In genomic region chr11:70319614-70320013, GRCm38 (mm10) we compare ENCODE assay signal across 36 mouse cellular contexts. TPM values are rescaled to one million over a fixed set of nuclear protein-coding genes. Genes with fewer than 3 reads are reported as not detected.
"Had no signal": no experiment of that assay in that cellular context is flagged by ENCODE, and none has a peak within 500 bp of the region (broad histone marks: within the 10 kb centered on the region; RNA-seq: fewer than 3 reads in every experiment).

No protein-coding gene starts in this region.

- H3K4me3 ChIP-seq: gastrocnemius, adult 2 months; heart, adult 2 months; heart, embryonic 13.5 days; heart, embryonic 15.5 days; hindbrain, embryonic 13.5 days; hindbrain, embryonic 15.5 days; kidney, embryonic 15.5 days; limb, embryonic 13.5 days; limb, embryonic 15.5 days; liver, embryonic 12.5 days had no signal

- H3K27ac ChIP-seq: gastrocnemius, adult 2 months; heart, adult 2 months; heart, embryonic 13.5 days; heart, embryonic 15.5 days; hindbrain, embryonic 13.5 days; hindbrain, embryonic 15.5 days; hindbrain, postnatal 0 days; kidney, embryonic 15.5 days; kidney, postnatal 0 days; limb, embryonic 13.5 days; limb, embryonic 15.5 days; liver, embryonic 12.5 days had no signal

- H3K4me1 ChIP-seq: limb, embryonic 13.5 days; liver, embryonic 12.5 days had no signal

- H3K9me3 ChIP-seq: heart, embryonic 13.5 days; heart, embryonic 15.5 days; hindbrain, embryonic 13.5 days; hindbrain, embryonic 15.5 days; kidney, embryonic 15.5 days; limb, embryonic 13.5 days; limb, embryonic 15.5 days; liver, embryonic 12.5 days had no signal

- ATAC-seq: hindbrain, postnatal 0 days; intestine, embryonic 16.5 days; liver, embryonic 12.5 days had no signal

- DNase-seq: gastrocnemius, adult 2 months; gastrocnemius, postnatal 10 days; gastrocnemius, postnatal 25 days; heart, adult 2 months; heart, postnatal 14 days; heart, postnatal 36 days; kidney, adult 11 months; kidney, adult 2 months; kidney, adult 9 months; kidney, postnatal 14 days; kidney, postnatal 36 days; layer of hippocampus, adult 9-11 months; layer of hippocampus, postnatal 36 days had no signal

- H3K36me3 ChIP-seq: heart, embryonic 13.5 days; heart, embryonic 15.5 days; hindbrain, embryonic 13.5 days; hindbrain, embryonic 15.5 days; kidney, embryonic 15.5 days; limb, embryonic 13.5 days; limb, embryonic 15.5 days; liver, embryonic 12.5 days had no signal

- H3K9ac ChIP-seq: heart, embryonic 13.5 days; heart, embryonic 15.5 days; hindbrain, embryonic 13.5 days; hindbrain, embryonic 15.5 days; kidney, embryonic 15.5 days; limb, embryonic 13.5 days; limb, embryonic 15.5 days; liver, embryonic 12.5 days had no signal

- H3K4me2 ChIP-seq: heart, embryonic 11.5 days; heart, embryonic 13.5 days; heart, embryonic 15.5 days; hindbrain, embryonic 13.5 days; hindbrain, embryonic 15.5 days; kidney, embryonic 15.5 days; limb, embryonic 13.5 days; limb, embryonic 15.5 days; liver, embryonic 12.5 days had no signal

RNA-seq across cellular contexts. Expression of gene Alox12e, which starts 2.8 kb away (rescaled TPM):
- total RNA-seq: gastrocnemius, adult 2 months; gastrocnemius, postnatal 10 days; gastrocnemius, postnatal 25 days; granulocyte monocyte progenitor cell, adult 5-6 weeks; heart, postnatal 36 days; hematopoietic stem cell, adult 5-6 weeks; hindbrain, postnatal 0 days; layer of hippocampus, adult 18-20 months; layer of hippocampus, postnatal 14 days; layer of hippocampus, postnatal 36 days; liver, adult 2 months had no signal
- polyA plus RNA-seq: heart, embryonic 11.5 days; heart, embryonic 13.5 days; heart, postnatal 0 days; hindbrain, embryonic 11.5 days; hindbrain, embryonic 13.5 days; hindbrain, embryonic 15.5 days; intestine, embryonic 16.5 days; kidney, adult 2 months; kidney, embryonic 15.5 days; limb, embryonic 11.5 days; limb, embryonic 13.5 days; liver, adult 2 months had no signal

RNA-seq across cellular contexts. Expression of gene Alox15, which starts 32.2 kb away (rescaled TPM):
- total RNA-seq: hindbrain, postnatal 0 days; layer of hippocampus, postnatal 14 days; layer of hippocampus, postnatal 36 days; left cerebral cortex, adult 18-20 months; left cerebral cortex, postnatal 10 days; left cerebral cortex, postnatal 25 days had no signal
- polyA plus RNA-seq: hindbrain, embryonic 11.5 days; hindbrain, embryonic 15.5 days; hindbrain, postnatal 0 days; liver, adult 2 months had no signal
